Mouse (Mus musculus): ENCODE measurements around the gene Apeh.

- TF ChIP-seq POLR2A (IDR thresholded peaks at IDR 0.05; ENCODE audit: borderline replicate concordance, control insufficient read depth, low read depth, low read length) (peak; percentile 68), CTCF (IDR thresholded peaks at IDR 0.05; ENCODE audit: control insufficient read depth, insufficient read depth, low read length) (no peak)
These were observed at the start of gene Apeh for GRCm38 (mm10) chr9:108094184-108094941.
